Mouse (Mus musculus) small intestine, adult 2 months (tissue): ENCODE data around the gene Shisa9. TPM values are rescaled to one million over a fixed set of nuclear protein-coding genes. Genes with fewer than 3 reads are reported as not detected.

Experiments used
- H3K27ac ChIP-seq: fragments of 200-500 bp; 2 replicates; pipeline ENCODE4 v1.5.1; 2012; ENCODE audit warnings: low read depth, low read length, control low read depth, inconsistent platforms; ENCODE audit not compliant: insufficient read depth
- H3K27me3 ChIP-seq: fragments of 200-500 bp; 2 replicates; pipeline ENCODE4 v1.6.1; 2012; ENCODE audit warnings: mild to moderate bottlenecking, moderate library complexity, low read length, inconsistent platforms; ENCODE audit not compliant: control insufficient read depth, insufficient read depth
- H3K36me3 ChIP-seq: fragments of 200-500 bp; 2 replicates; pipeline ENCODE4 v1.6.1; 2012; ENCODE audit warnings: mild to moderate bottlenecking, low read length, control low read depth, inconsistent platforms; ENCODE audit not compliant: control insufficient read depth, insufficient read depth
- H3K4me1 ChIP-seq: fragments of 200-500 bp; 2 replicates; pipeline ENCODE4 v1.6.1; 2012; ENCODE audit warnings: low read length, inconsistent platforms, mixed read lengths; ENCODE audit not compliant: control insufficient read depth, insufficient read depth, insufficient read length
- H3K4me3 ChIP-seq: fragments of 200-500 bp; 2 replicates; pipeline ENCODE4 v1.5.1; 2012; ENCODE audit warnings: low read depth, mild to moderate bottlenecking, control low read depth, inconsistent platforms, low read length, moderate library complexity
- CTCF ChIP-seq: fragments of 200-500 bp; IDR thresholded peaks from 2 replicates; pipeline ENCODE4 v1.5.1; 2012; ENCODE audit warnings: low read depth, mild to moderate bottlenecking, control low read depth, inconsistent platforms, low read length, moderate library complexity, mixed read lengths; ENCODE audit not compliant: insufficient replicate concordance, insufficient read length; ENCODE audit errors: extremely low read depth
- POLR2A ChIP-seq: fragments of 200-500 bp; IDR thresholded peaks from 2 replicates; pipeline ENCODE4 v1.6.1; 2012; ENCODE audit warnings: low read depth, mild to moderate bottlenecking, control low read depth, inconsistent platforms, low read length, moderate library complexity
- polyA plus RNA-seq: library from polyadenylated mRNA; depleted of rRNA; stranded (reverse); fragments of >200 nt; gene quantifications from 2 replicates; pipeline ENCODE4 v1.2.3, GENCODE M21; 2012; rRNA removed

Shisa9 gene
- polyA plus RNA-seq, 1 experiment: 0.03 TPM

- H3K36me3 ChIP-seq: no peaks in the 10 kb centered on the region
- TF ChIP-seq POLR2A (no peak), CTCF (no peak)
- H3K27me3 ChIP-seq: no peaks in the 10 kb centered on the region
- H3K4me1 ChIP-seq: no peaks in the 10 kb centered on the region
- H3K27ac ChIP-seq: no peak overlapping the region
- no peak overlapping the region for H3K4me3 ChIP-seq
Observed at GRCm38 (mm10) chr16:12309826-12310225, 325.9 kb downstream of the Shisa9 start.

GRCm38 (mm10) chr16:12315627-12316026 lies 331.7 kb downstream of the Shisa9 start:
- Histone ChIP-seq H3K27me3 (no peaks in the 10 kb centered on the region), H3K27ac (no peak overlapping the region), H3K4me1 (no peaks in the 10 kb centered on the region), H3K36me3 (no peaks in the 10 kb centered on the region), H3K4me3 (no peak overlapping the region)
- TF ChIP-seq CTCF: no peak
- no peak for TF ChIP-seq POLR2A

Other genes starting within 250 kb of the Shisa9 start
- 18.1 and 27.7 TPM in 2 replicates for gene Cpped1, start 74.7 kb upstream of the Shisa9 start, polyA plus RNA-seq